Mouse (Mus musculus): ENCODE measurements around the gene Ptprg.

Gene Ptprg

DNA sequence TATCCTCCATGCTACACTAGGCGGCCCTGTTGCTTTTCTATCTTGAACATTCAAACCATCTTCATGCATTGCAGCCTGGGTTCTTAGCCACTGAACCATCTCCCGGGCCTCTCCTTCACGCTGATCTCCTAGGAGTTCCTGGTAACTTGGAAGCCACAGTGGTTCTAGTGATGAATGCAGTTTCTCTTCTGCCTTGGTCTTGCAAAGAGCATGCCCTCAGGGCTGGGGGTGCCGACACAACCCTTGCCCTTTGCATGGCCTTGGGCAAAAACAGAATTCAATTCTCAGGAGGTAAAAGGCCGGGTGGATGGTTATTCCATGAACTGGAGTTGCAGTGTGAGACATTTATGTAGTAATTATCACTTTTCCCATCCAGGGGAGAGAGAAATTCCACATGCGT is 67.0 kb downstream of the Ptprg start:
- no peak for DNase-seq

GRCm38 (mm10) chr14:11620962-11621568 is 67.7 kb downstream of the Ptprg start:
- no peak for DNase-seq

GRCm38 (mm10) chr14:11623576-11623975 is 70.2 kb downstream of the Ptprg start:
- no peak for DNase-seq

GRCm38 (mm10) chr14:11630736-11631135 is 77.4 kb downstream of the Ptprg start:
- DNase-seq = no peak

GRCm38 (mm10) chr14:11631505-11631904 is 78.2 kb downstream of the Ptprg start:
- DNase-seq = no peak

DNA sequence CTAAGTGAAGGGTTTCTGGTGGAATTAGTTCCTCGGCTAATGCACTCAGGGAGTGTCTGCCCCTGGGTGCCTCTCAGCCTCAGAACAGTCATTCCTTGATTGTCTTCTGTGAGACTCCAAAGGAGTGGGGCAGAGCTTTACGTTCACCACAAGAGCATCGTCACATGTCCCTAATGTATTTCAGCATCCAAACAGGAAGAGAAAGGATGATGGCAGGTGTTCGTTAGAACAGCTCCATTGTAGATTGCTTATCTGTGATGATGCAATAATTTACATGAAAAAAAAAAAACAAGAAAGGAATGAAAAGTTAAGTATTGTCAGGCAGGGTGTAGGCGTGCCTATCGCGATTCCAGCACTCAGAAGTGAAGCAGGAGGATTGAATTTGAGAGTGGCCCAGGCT is 84.3 kb downstream of the Ptprg start:
- DNase-seq = no peak

- DNase-seq = no peak
These were observed 86.0 kb downstream of the Ptprg start for GRCm38 (mm10) chr14:11639366-11639765.

DNA sequence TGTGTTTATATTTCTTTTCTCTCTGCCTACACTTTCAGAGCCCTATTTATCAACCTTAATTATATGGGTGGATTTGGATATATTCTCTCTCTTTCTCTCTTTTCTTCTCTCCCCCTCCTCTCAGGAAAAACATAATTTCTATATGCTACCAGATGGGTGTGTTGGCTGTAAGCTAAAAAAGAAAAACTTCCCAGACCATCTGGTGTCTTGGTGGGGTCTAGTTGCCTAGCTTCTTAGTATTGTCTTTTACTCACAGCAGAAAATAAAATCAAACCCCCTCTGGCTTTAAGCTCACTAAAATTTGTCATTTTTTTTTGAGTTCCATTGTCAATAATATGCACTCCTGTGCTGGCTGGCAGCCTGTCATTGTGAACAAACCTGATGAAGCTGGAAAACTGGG is 87.0 kb downstream of the Ptprg start:
- DNase-seq = no peak

DNA sequence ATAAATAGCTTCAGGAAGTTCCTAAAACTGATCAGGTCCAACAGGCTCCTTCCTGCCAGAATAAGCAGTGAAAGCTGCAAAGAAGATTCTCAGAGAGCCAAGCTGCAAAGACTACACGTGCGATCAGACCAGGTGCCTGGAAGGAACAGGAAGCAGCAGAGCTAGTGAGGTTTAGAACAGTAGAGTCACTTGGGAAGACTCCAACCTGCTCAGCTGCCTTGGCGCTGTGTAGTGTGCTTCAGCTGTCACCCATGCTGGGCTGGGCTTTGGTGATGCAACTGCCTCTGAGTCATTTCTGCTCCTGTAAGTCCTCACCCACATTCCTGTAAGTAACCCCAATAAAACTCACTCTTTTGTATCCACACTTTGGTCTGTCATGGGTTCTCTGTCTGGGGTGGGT is 87.7 kb downstream of the Ptprg start:
- no peak for DNase-seq

DNA sequence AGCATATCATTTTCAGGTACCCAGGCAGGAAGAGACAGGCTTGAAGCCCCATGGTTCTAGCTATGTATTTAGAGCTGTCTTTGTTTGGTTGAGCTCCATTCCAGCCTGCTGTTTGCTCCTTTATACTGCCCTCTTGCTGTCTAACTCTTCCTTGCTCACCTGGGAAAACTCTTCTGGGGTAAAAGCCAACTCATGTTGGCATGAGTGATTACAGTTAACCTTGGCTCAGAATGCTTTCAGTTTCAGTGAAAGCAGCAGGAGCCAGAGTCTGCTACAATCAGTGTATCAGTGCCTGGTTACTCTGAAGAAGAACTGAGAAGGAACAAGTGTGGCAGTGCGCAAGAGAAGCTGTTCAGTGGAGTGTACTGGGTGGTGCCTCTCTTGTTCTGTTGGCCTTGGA is 89.6 kb downstream of the Ptprg start:
- DNase-seq = peak; percentile 54

GRCm38 (mm10) chr14:11657374-11657773 is 104.0 kb downstream of the Ptprg start:
- no peak for DNase-seq

- no peak for DNase-seq
These were observed 110.4 kb downstream of the Ptprg start for GRCm38 (mm10) chr14:11663661-11664215.

- no peak for DNase-seq
These were observed 111.0 kb downstream of the Ptprg start for GRCm38 (mm10) chr14:11664302-11664701.

- DNase-seq = no peak
These were observed 111.7 kb downstream of the Ptprg start for GRCm38 (mm10) chr14:11665046-11665445.

GRCm38 (mm10) chr14:11667762-11668161 is 114.4 kb downstream of the Ptprg start:
- DNase-seq = no peak

DNA sequence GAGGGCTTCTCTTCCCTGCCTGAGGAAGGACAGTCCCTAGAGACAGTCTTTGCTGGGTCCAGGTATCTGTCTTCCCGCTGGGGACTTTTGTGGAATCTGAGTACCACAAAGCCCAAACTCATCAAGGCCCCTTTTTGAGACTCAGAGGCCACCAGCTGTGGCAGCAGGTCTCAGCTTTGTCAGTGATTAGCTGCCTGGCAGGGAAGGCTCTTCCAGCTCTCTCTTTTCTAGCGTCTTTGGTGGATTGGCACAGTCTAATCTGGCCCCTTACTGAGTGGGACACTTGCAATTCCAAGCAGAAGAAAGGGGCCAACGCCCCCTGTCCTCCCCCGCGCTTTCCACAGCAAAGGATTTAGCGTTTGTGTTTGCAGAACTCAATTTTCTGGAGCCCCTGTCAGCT is 117.5 kb downstream of the Ptprg start:
- DNase-seq = no peak

- peak; percentile 98 for DNase-seq
These were observed 119.7 kb downstream of the Ptprg start for GRCm38 (mm10) chr14:11672981-11673547.

GRCm38 (mm10) chr14:11678201-11678600 is 124.9 kb downstream of the Ptprg start:
- DNase-seq = no peak

DNA sequence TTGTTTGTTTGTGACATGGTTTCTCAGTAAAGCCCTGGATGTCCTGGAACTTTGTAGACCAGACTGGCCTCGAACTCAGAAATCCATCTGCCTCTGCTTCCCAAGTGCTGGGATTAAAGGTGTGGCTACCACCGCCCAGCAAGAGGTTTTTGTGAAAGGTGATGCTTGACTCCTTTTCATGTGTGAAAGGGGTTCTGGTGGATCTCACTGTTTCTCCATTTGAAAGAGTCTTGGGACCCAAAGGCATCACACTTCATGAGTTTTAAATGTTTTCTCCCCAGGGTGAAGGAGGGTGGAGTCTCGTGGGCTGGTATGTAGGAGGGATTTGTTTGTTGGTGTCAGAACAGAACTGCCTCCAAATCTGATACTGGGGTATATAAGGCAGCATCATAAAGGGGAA is 126.4 kb downstream of the Ptprg start:
- DNase-seq = no peak

GRCm38 (mm10) chr14:11680621-11681020 is 127.3 kb downstream of the Ptprg start:
- DNase-seq = no peak

- no peak for DNase-seq
These were observed 129.1 kb downstream of the Ptprg start for GRCm38 (mm10) chr14:11682441-11682840.

GRCm38 (mm10) chr14:11683386-11684081 is 130.2 kb downstream of the Ptprg start:
- DNase-seq = peak; percentile 58

- DNase-seq = no peak
These were observed 130.8 kb downstream of the Ptprg start for GRCm38 (mm10) chr14:11684104-11684503.

- no peak for DNase-seq
These were observed 134.2 kb downstream of the Ptprg start for GRCm38 (mm10) chr14:11687541-11687940.
